Mouse (Mus musculus) G1E (cell line): ENCODE measurements at regions not wholly inside any gene's neighbourhood (a gene's known extent, or its start where the extent isn't known, plus 50 kb on each side); places are given as distances from the start of the nearest gene placed in this dataset.

Experiments
- ATAC-seq: 2 replicates; pipeline ENCODE4 v1.8.0; 2016; ENCODE audit warnings: mild to moderate bottlenecking; ENCODE audit not compliant: insufficient number of reproducible peaks, poor library complexity, low FRiP score, severe bottlenecking; ENCODE audit errors: extremely low read depth
- DNase-seq: peaks from one replicate; pipeline ENCODE4 v3.0.0; 2012; ENCODE audit warnings: low spot score
- H3K27me3 ChIP-seq: 2 replicates; pipeline ENCODE4 v1.6.1; 2012; ENCODE audit warnings: mild to moderate bottlenecking, low read length, inconsistent platforms; ENCODE audit not compliant: insufficient read depth
- H3K36me3 ChIP-seq: replicated peaks from 2 replicates; pipeline ENCODE3; 2012; ENCODE audit warnings: mild to moderate bottlenecking, inconsistent platforms
- H3K4me1 ChIP-seq: 2 replicates; pipeline ENCODE4 v1.6.1; 2012; ENCODE audit warnings: low read depth, low read length, inconsistent platforms, mixed read lengths; ENCODE audit not compliant: insufficient read depth
- H3K4me3 ChIP-seq: 2 replicates; pipeline ENCODE4 v1.5.1; 2012; ENCODE audit warnings: low read depth, mild to moderate bottlenecking, inconsistent platforms, low read length, moderate library complexity, mixed read lengths
- H3K9me3 ChIP-seq: replicated peaks from 2 replicates; pipeline ENCODE4 v1.6.1; 2012; ENCODE audit warnings: inconsistent platforms
- CTCF ChIP-seq: IDR thresholded peaks from 2 replicates; pipeline ENCODE4 v1.5.1; 2012; ENCODE audit warnings: low read depth, low read length, inconsistent platforms, mixed read lengths
- GATA1 ChIP-seq: IDR thresholded peaks from 2 replicates; pipeline ENCODE4 v1.6.1; 2012; ENCODE audit warnings: borderline replicate concordance, low read length, inconsistent platforms, mixed read lengths
- GATA2 ChIP-seq: IDR thresholded peaks from 2 replicates; pipeline ENCODE4 v1.6.1; 2012; ENCODE audit warnings: low read depth, low read length, inconsistent platforms, borderline replicate concordance
- POLR2AphosphoS5 ChIP-seq: IDR thresholded peaks from 2 replicates; pipeline ENCODE4 v1.6.1; 2012; ENCODE audit warnings: low read depth, low read length, inconsistent platforms; ENCODE audit not compliant: insufficient replicate concordance
- TAL1 ChIP-seq: conservative IDR thresholded peaks from 2 replicates; pipeline ENCODE4 v1.6.1; 2012; ENCODE audit warnings: low read depth, low read length, inconsistent platforms, mixed read lengths

DNA sequence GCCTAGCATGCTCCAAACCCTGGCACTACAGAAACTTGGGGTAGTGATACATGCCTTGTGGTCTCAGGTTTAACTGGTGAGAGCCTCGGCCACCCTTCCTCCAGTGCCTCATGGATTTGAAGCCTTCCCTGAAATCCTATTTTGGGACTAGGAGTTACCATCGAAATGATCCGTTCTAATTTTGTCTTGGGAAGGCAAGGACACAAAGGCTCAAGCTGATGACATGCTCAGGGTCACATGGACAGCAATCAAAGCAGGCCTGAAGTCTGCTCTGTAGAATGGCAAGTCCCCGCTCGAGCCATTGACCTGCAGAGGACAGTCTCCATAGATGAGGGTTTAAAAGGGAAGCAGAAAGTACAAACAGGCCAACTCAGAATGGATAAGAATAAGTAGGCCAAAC is 147.8 kb upstream of the Rpl34 start:
- no peaks in the 10 kb centered on the region for H3K36me3 ChIP-seq
- no peak for ATAC-seq
- no peaks in the 10 kb centered on the region for H3K4me1 ChIP-seq
- no peak for TF ChIP-seq TAL1
- no peak for TF ChIP-seq CTCF
- no peak for TF ChIP-seq GATA2
- no peak for DNase-seq
- H3K9me3 ChIP-seq = peaks cover 40% of the 10 kb centered on the region
- H3K4me3 ChIP-seq = no peak overlapping the region
- no peaks in the 10 kb centered on the region for H3K27me3 ChIP-seq

GRCm38 (mm10) chr3:130873745-130874144 is 143.5 kb upstream of the Rpl34 start:
- TF ChIP-seq GATA2 (no peak), CTCF (no peak), POLR2AphosphoS5 (no peak), GATA1 (no peak), TAL1 (no peak)
- Histone ChIP-seq H3K4me1 (no peaks in the 10 kb centered on the region), H3K27me3 (no peaks in the 10 kb centered on the region), H3K4me3 (no peak overlapping the region), H3K9me3 (peaks cover 32% of the 10 kb centered on the region), H3K36me3 (no peaks in the 10 kb centered on the region)
- DNase-seq (no peak), ATAC-seq (no peak; the same call in 1 of the 2 replicates)

GRCm38 (mm10) chr3:130866952-130867632 is 136.9 kb upstream of the Rpl34 start:
- no peak for DNase-seq
- TF ChIP-seq POLR2AphosphoS5 = no peak
- no peak for TF ChIP-seq GATA1
- TF ChIP-seq CTCF = no peak
- no peak for TF ChIP-seq GATA2
- TF ChIP-seq TAL1 = no peak
- H3K36me3 ChIP-seq = no peaks in the 10 kb centered on the region

GRCm38 (mm10) chr3:130864783-130865182 is 134.6 kb upstream of the Rpl34 start:
- DNase-seq = no peak
- H3K36me3 ChIP-seq = no peaks in the 10 kb centered on the region
- no peaks in the 10 kb centered on the region for H3K4me1 ChIP-seq
- TF ChIP-seq POLR2AphosphoS5 = no peak
- no peak for TF ChIP-seq GATA1
- TF ChIP-seq GATA2 = no peak
- no peak for TF ChIP-seq CTCF
- TF ChIP-seq TAL1 = no peak
- H3K9me3 ChIP-seq = peaks cover 38% of the 10 kb centered on the region
- no peak for ATAC-seq
- no peak overlapping the region for H3K4me3 ChIP-seq
- no peaks in the 10 kb centered on the region for H3K27me3 ChIP-seq

More at GRCm38 (mm10) chr3:130866952-130867632, 136.9 kb upstream of the Rpl34 start:
- Histone ChIP-seq H3K9me3 (peaks cover 38% of the 10 kb centered on the region), H3K4me3 (no peak overlapping the region), H3K27me3 (no peaks in the 10 kb centered on the region), H3K4me1 (no peaks in the 10 kb centered on the region)
- ATAC-seq = no peak

GRCm38 (mm10) chr3:130863376-130863775 is 133.2 kb upstream of the Rpl34 start:
- ATAC-seq = no peak

GRCm38 (mm10) chr3:130860315-130860714 is 130.1 kb upstream of the Rpl34 start:
- no peaks in the 10 kb centered on the region for H3K4me1 ChIP-seq
- no peaks in the 10 kb centered on the region for H3K36me3 ChIP-seq
- no peak overlapping the region for H3K4me3 ChIP-seq
- H3K27me3 ChIP-seq = no peaks in the 10 kb centered on the region
- ATAC-seq = no peak
- no peak for DNase-seq
- no peak for TF ChIP-seq POLR2AphosphoS5
- no peak for TF ChIP-seq CTCF
- TF ChIP-seq TAL1 = no peak
- TF ChIP-seq GATA1 = no peak
- no peak for TF ChIP-seq GATA2
- peaks cover 41% of the 10 kb centered on the region for H3K9me3 ChIP-seq

More at GRCm38 (mm10) chr3:130863376-130863775, 133.2 kb upstream of the Rpl34 start:
- Histone ChIP-seq H3K4me3 (no peak overlapping the region), H3K4me1 (no peaks in the 10 kb centered on the region), H3K9me3 (peaks cover 40% of the 10 kb centered on the region), H3K27me3 (no peaks in the 10 kb centered on the region), H3K36me3 (no peaks in the 10 kb centered on the region)
- DNase-seq = no peak
- no peak for TF ChIP-seq POLR2AphosphoS5

DNA sequence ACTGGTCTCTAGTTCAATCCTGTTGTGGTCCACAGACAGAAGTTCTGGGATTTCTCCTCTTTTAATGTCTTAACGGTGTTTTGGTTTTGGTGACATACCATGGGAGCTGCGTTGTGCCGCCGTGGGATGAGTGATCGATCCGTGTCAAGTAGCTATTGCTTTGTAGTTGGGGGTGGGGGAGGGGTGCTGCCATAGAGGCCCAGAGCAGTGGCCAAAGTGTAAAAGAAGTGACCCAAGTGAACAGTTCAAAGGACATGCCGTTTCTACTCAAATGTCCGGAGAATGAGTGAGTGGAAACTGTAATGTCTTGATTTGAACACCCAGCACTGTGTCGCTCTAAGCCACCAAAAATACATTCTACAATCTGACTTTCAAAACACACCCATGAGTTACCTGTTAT is 123.7 kb upstream of the Rpl34 start:
- ATAC-seq (no peak), DNase-seq (no peak)
- Histone ChIP-seq H3K9me3 (peaks cover 55% of the 10 kb centered on the region), H3K36me3 (no peaks in the 10 kb centered on the region), H3K4me1 (no peaks in the 10 kb centered on the region), H3K27me3 (no peaks in the 10 kb centered on the region), H3K4me3 (no peak overlapping the region)
- TF ChIP-seq TAL1 (no peak), POLR2AphosphoS5 (no peak), CTCF (no peak), GATA1 (no peak), GATA2 (no peak)
